Comparison of ENCODE assay signal across 11 mouse cellular contexts in the genomic region with DNA sequence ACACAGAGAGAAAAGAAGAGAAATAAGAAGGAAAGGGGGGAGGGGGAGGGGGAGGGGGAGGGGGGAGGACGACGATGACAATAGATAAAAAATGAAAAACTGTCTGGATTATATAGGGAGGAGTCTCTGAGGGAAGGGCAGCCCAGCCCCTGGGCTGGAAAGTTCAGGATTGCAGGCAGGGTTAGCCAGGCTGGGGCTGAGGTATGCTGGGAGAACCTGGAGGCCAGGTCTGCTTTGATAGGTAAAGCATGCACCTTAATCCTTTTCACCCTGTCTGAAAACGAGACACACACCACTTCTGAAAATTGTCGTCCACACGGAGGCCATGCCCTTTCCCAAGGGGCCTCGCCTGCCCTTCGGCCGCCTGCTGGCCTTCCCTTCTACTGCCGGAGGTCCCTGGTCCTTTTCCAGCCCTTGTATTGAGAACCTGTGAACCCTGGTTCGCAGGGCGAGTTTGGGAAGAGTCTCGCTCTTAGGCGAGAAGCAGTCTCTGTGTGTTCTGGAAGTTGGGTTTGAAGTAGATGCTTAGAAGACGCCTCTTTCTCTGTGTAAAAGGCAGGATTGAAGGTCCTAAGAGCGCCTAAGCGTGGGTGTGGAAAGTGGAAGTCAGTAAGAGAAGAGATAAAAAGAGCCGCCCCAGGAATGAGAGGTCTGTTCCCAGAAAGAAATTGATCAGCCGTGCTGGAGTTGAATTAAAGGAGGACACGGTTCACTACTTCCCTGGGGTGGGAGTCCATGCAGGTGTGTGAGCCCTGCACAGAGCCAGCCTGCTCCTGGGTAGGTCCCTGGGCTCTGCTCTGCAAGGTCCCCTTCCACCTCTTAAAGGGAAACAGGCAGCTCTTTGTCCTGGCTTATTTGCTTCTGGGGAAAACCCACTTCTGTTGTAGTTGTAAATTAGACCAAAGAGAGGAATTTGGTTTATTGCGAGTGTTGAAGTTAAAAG.
DNase-seq lines count a peak whose midpoint lies in the region; ATAC-seq and TF ChIP-seq lines count a peak whose summit lies in the region.
"Had no signal": no experiment of that assay in that cellular context is flagged by ENCODE, and none has a peak within 500 bp of the region (broad histone marks: within the 10 kb centered on the region; RNA-seq: fewer than 3 reads in every experiment).

No protein-coding gene starts in this region.

- WGBS in forebrain, embryonic 10.5 days = 35% methylated on average over 20 of the region's 20 CpGs
- 25% methylated on average over 18 of the region's 20 CpGs for WGBS in forebrain, embryonic 13.5 days
- WGBS in lung, postnatal 0 days = 51% methylated on average over 20 of the region's 20 CpGs
- WGBS in limb, embryonic 11.5 days = 33% methylated on average over 20 of the region's 20 CpGs
- WGBS in stomach, embryonic 15.5 days = 51% methylated on average over 18 of the region's 20 CpGs

- TF ChIP-seq CTCF in lung, postnatal 0 days (IDR thresholded peaks at IDR 0.05) = peak; percentile 47

- no peak for DNase-seq in forebrain, embryonic 10.5 days (ENCODE audit: extremely low spot score, low spot score)
- DNase-seq in lung, postnatal 0 days (ENCODE audit: low spot score) = no peak
- no peak for DNase-seq in lung, postnatal 14 days
- DNase-seq in limb, embryonic 11.5 days (ENCODE audit: low spot score) = no peak
- DNase-seq in urinary bladder, postnatal 14 days (ENCODE audit: low spot score) = no peak
- no peak for DNase-seq in thymus, postnatal 10 days (ENCODE audit: low spot score in 2 of 2)
- DNase-seq: right cerebral cortex, postnatal 14 days had no signal

- H3K27ac ChIP-seq in forebrain, embryonic 10.5 days = peak overlapping the region; percentile 69
- H3K27ac ChIP-seq in forebrain, embryonic 13.5 days = no peak overlapping the region
- H3K27ac ChIP-seq in lung, postnatal 0 days (ENCODE audit: low read length) = peak overlapping the region; percentile 32; the same call in 1 of the 2 replicates
- peak overlapping the region; percentile 85 for H3K27ac ChIP-seq in limb, embryonic 11.5 days (replicated peaks; ENCODE audit: low read depth, low read length)
- peak overlapping the region; percentile 52 for H3K27ac ChIP-seq in stomach, embryonic 15.5 days
- H3K27ac ChIP-seq: forebrain, embryonic 15.5 days had no signal

- no peak overlapping the region for H3K4me3 ChIP-seq in forebrain, embryonic 10.5 days
- no peak overlapping the region for H3K4me3 ChIP-seq in forebrain, embryonic 13.5 days
- H3K4me3 ChIP-seq in lung, postnatal 0 days (ENCODE audit: low read depth, low read length) = no peak overlapping the region
- no peak overlapping the region for H3K4me3 ChIP-seq in limb, embryonic 11.5 days (ENCODE audit: low read depth, low read length)
- H3K4me3 ChIP-seq in stomach, embryonic 15.5 days (replicated peaks) = no peak overlapping the region
- H3K4me3 ChIP-seq: forebrain, embryonic 15.5 days; megakaryocyte, embryonic 14.5 days had no signal

- H3K4me2 ChIP-seq in forebrain, embryonic 13.5 days = no peak overlapping the region
- no peak overlapping the region for H3K4me2 ChIP-seq in lung, postnatal 0 days (replicated peaks; ENCODE audit: low read depth, low read length)
- peak overlapping the region; percentile 10; the same call in 1 of the 2 replicates for H3K4me2 ChIP-seq in limb, embryonic 11.5 days (ENCODE audit: low read depth, severe bottlenecking)
- H3K4me2 ChIP-seq in stomach, embryonic 15.5 days = no peak overlapping the region
- H3K4me2 ChIP-seq: forebrain, embryonic 15.5 days had no signal

- H3K36me3 ChIP-seq in forebrain, embryonic 10.5 days (replicated peaks) = peaks cover 7% of the 10 kb centered on the region
- H3K36me3 ChIP-seq in forebrain, embryonic 13.5 days (ENCODE audit: poor library complexity, severe bottlenecking) = no peaks in the 10 kb centered on the region
- no peaks in the 10 kb centered on the region for H3K36me3 ChIP-seq in lung, postnatal 0 days (ENCODE audit: insufficient read depth, low read length)
- H3K36me3 ChIP-seq in limb, embryonic 11.5 days (ENCODE audit: control insufficient read depth, insufficient read depth, low read length) = no peaks in the 10 kb centered on the region
- no peaks in the 10 kb centered on the region for H3K36me3 ChIP-seq in stomach, embryonic 15.5 days
- H3K36me3 ChIP-seq: forebrain, embryonic 15.5 days had no signal

- no peaks in the 10 kb centered on the region for H3K9me3 ChIP-seq in forebrain, embryonic 10.5 days
- no peaks in the 10 kb centered on the region for H3K9me3 ChIP-seq in forebrain, embryonic 13.5 days (replicated peaks)
- no peaks in the 10 kb centered on the region for H3K9me3 ChIP-seq in lung, postnatal 0 days (ENCODE audit: low read length)
- no peaks in the 10 kb centered on the region for H3K9me3 ChIP-seq in limb, embryonic 11.5 days (ENCODE audit: control insufficient read depth, low read length)
- no peaks in the 10 kb centered on the region for H3K9me3 ChIP-seq in stomach, embryonic 15.5 days
- H3K9me3 ChIP-seq: forebrain, embryonic 15.5 days; megakaryocyte, embryonic 14.5 days had no signal

- H3K9ac ChIP-seq in forebrain, embryonic 13.5 days = no peak overlapping the region
- no peak overlapping the region for H3K9ac ChIP-seq in lung, postnatal 0 days (replicated peaks; ENCODE audit: low read depth)
- no peak overlapping the region for H3K9ac ChIP-seq in limb, embryonic 11.5 days (ENCODE audit: low read length)
- no peak overlapping the region for H3K9ac ChIP-seq in stomach, embryonic 15.5 days
- H3K9ac ChIP-seq: forebrain, embryonic 15.5 days had no signal

- no peaks in the 10 kb centered on the region for H3K27me3 ChIP-seq in forebrain, embryonic 10.5 days (ENCODE audit: poor library complexity, severe bottlenecking)
- no peaks in the 10 kb centered on the region for H3K27me3 ChIP-seq in forebrain, embryonic 13.5 days
- no peaks in the 10 kb centered on the region for H3K27me3 ChIP-seq in lung, postnatal 0 days (replicated peaks; ENCODE audit: insufficient read depth, low read length)
- H3K27me3 ChIP-seq in limb, embryonic 11.5 days (ENCODE audit: control insufficient read depth, insufficient read depth, low read length) = no peaks in the 10 kb centered on the region
- no peaks in the 10 kb centered on the region for H3K27me3 ChIP-seq in stomach, embryonic 15.5 days (replicated peaks)
- H3K27me3 ChIP-seq: forebrain, embryonic 15.5 days; megakaryocyte, embryonic 14.5 days had no signal

- no peak for TF ChIP-seq EP300 in lung, postnatal 0 days (IDR thresholded peaks at IDR 0.05)

- peaks cover 42% of the 10 kb centered on the region for H3K4me1 ChIP-seq in forebrain, embryonic 10.5 days
- peaks cover 8% of the 10 kb centered on the region for H3K4me1 ChIP-seq in forebrain, embryonic 13.5 days
- no peaks in the 10 kb centered on the region for H3K4me1 ChIP-seq in lung, postnatal 0 days (ENCODE audit: insufficient read depth, low read depth, low read length)
- peaks cover 46% of the 10 kb centered on the region for H3K4me1 ChIP-seq in limb, embryonic 11.5 days (ENCODE audit: control insufficient read depth, insufficient read depth, low read length)
- no peaks in the 10 kb centered on the region; the same call in 1 of the 2 replicates for H3K4me1 ChIP-seq in stomach, embryonic 15.5 days

- no peak for ATAC-seq in forebrain, embryonic 13.5 days
- peak; percentile 35 for ATAC-seq in lung, postnatal 0 days
- ATAC-seq in limb, embryonic 11.5 days (ENCODE audit: insufficient number of reproducible peaks, low FRiP score, low TSS enrichment, low read depth) = peak; percentile 71; the same call in 1 of the 2 replicates
- ATAC-seq in stomach, embryonic 15.5 days (ENCODE audit: insufficient read depth, low FRiP score, low read depth) = peak; percentile 73
- ATAC-seq: forebrain, embryonic 15.5 days had no signal
